Mouse (Mus musculus): ENCODE measurements around the gene 2310011J03Rik.

DNA sequence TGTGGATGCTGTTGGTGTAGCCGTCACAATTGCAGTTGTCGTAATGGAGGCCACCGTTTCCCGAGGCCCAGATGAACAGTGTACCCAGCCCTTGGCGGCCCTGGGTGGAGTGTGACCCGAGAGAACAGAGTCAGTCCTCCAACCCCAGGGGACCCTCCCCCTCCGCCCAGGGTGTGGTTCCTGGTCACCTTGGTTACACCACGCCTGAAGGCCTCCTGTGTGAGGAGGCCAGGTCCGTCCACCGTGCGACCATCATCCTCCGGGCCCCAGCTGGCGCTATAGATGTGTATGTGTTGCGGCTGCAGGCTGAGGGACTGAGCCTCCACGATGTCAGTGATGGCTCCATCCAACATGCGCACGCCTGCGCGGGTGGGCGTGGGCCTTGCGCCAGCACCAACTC is 4.7 kb upstream of the 2310011J03Rik start:
- TF ChIP-seq CTCF (IDR thresholded peaks at IDR 0.05) (no peak), POLR2A (IDR thresholded peaks at IDR 0.05; ENCODE audit: insufficient read depth, low read depth, low read length) (no peak)
